Comparison of ENCODE assay signal across 15 mouse cellular contexts in the genomic region with DNA sequence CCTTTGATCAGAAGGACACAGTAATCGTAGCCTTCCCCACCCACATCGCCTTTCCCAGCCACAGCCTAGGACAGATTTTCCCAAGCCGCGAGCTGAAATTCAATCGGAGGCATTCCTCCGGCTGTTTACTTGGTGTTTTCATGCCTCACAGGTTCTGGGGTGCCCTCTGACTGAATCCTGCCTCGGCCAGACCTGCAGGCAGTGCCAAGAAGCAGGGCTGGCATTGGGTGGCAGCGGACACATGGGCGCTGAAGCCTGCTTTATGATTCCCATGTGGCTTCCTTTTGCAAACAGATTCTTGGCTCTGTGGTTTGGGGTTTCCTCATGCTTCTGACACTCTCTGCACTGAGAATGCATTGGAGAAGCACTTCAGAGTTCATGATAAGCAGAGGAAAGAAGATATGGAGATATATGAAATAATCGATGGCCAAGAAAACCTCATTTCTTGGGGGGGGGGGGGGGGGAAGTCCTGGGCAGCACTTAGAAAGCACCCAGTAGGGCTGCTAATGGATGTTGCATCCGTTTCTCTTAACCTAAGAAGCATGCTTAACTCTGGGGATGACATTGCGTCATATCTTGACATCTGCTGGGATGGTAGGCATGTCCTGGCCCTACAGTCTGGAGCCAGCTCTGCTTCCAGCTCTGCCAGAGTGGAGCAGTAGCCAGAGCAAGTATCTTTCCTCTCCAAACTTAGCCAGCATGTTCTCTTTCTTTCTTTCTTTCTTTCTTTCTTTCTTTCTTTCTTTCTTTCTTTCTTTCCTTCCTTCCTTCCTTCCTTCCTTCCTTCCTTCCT.
DNase-seq lines count a peak whose midpoint lies in the region; ATAC-seq and TF ChIP-seq lines count a peak whose summit lies in the region.
"Had no signal": no experiment of that assay in that cellular context is flagged by ENCODE, and none has a peak within 500 bp of the region (broad histone marks: within the 10 kb centered on the region; RNA-seq: fewer than 3 reads in every experiment).

No protein-coding gene starts in this region.

- H3K79me2 ChIP-seq in C2C12 (ENCODE audit: control insufficient read depth, insufficient read depth): no peaks in the 10 kb centered on the region

- no peak overlapping the region for H3K27ac ChIP-seq in intestine, postnatal 0 days (ENCODE audit: low read depth, low read length)
- H3K27ac ChIP-seq: intestine, embryonic 15.5 days; midbrain, embryonic 10.5 days had no signal

- intact Hi-C loops in gastrocnemius, postnatal 14 days (cut with DNase I; ENCODE audit: low total_unique reads): no loop called here
- intact Hi-C loops in heart, postnatal 25 days (cut with DNase I): no loop called here

- peak; percentile 21 to 39 for DNase-seq in cerebellum, postnatal 14 days
- DNase-seq in gastrocnemius, postnatal 14 days: peak; percentile 67
- peak; percentile 37 for DNase-seq in kidney, postnatal 10 days
- no peak for DNase-seq in heart, postnatal 25 days (ENCODE audit: low spot score)
- DNase-seq in cerebellum, adult 8-10 months: no peak
- DNase-seq: adrenal gland, postnatal 25 days; cerebellum, adult 11 months; heart, postnatal 14 days; thymus, postnatal 25 days had no signal

- ATAC-seq in cerebellum, adult (ENCODE audit: insufficient number of reproducible peaks, low FRiP score, low TSS enrichment): no peak
- ATAC-seq in intestine, postnatal 0 days: no peak
- ATAC-seq: CD4-positive, CD25-positive, alpha-beta regulatory T cell, adult 4 months; intestine, embryonic 15.5 days had no signal

- no peaks in the 10 kb centered on the region for H3K9me3 ChIP-seq in intestine, postnatal 0 days (ENCODE audit: control insufficient read depth)
- H3K9me3 ChIP-seq: intestine, embryonic 15.5 days; midbrain, embryonic 10.5 days had no signal

- no peaks in the 10 kb centered on the region for H3K4me1 ChIP-seq in intestine, postnatal 0 days (replicated peaks; ENCODE audit: control insufficient read depth, insufficient read depth, low read length)
- H3K4me1 ChIP-seq: intestine, embryonic 15.5 days; midbrain, embryonic 10.5 days had no signal

- H3K4me3 ChIP-seq in C2C12 (ENCODE audit: insufficient read depth, poor library complexity, severe bottlenecking): no peak overlapping the region
- no peak overlapping the region for H3K4me3 ChIP-seq in intestine, postnatal 0 days (ENCODE audit: low read depth, low read length)
- H3K4me3 ChIP-seq: intestine, embryonic 15.5 days; midbrain, embryonic 10.5 days had no signal

- TF ChIP-seq CTCF in C2C12 (IDR thresholded peaks at IDR 0.05; ENCODE audit: control insufficient read depth, insufficient read depth, insufficient read length): no peak
- no peak for TF ChIP-seq CTCF in intestine, postnatal 0 days (IDR thresholded peaks at IDR 0.05; ENCODE audit: low read depth)

- no peak overlapping the region for H3ac ChIP-seq in C2C12 (ENCODE audit: control insufficient read depth, insufficient read length, low read depth)

- H3K9ac ChIP-seq in intestine, postnatal 0 days (ENCODE audit: low read depth, low read length): no peak overlapping the region
- H3K9ac ChIP-seq: intestine, embryonic 15.5 days had no signal

- WGBS in intestine, postnatal 0 days: 81% methylated on average over 12 of the region's 12 CpGs

- no peaks in the 10 kb centered on the region for H3K36me3 ChIP-seq in C2C12 (ENCODE audit: control insufficient read depth, insufficient read depth)
- H3K36me3 ChIP-seq in intestine, postnatal 0 days (ENCODE audit: control insufficient read depth, insufficient read depth): no peaks in the 10 kb centered on the region
- H3K36me3 ChIP-seq: intestine, embryonic 15.5 days; midbrain, embryonic 10.5 days had no signal

- no peak overlapping the region for H3K4me2 ChIP-seq in intestine, postnatal 0 days (replicated peaks; ENCODE audit: low read depth)
- H3K4me2 ChIP-seq: intestine, embryonic 15.5 days had no signal

- H3K79me3 ChIP-seq in C2C12 (ENCODE audit: low read depth): no peaks in the 10 kb centered on the region

- H3K27me3 ChIP-seq in C2C12 (ENCODE audit: control insufficient read depth, insufficient read depth, insufficient read length): no peaks in the 10 kb centered on the region
- no peaks in the 10 kb centered on the region for H3K27me3 ChIP-seq in intestine, postnatal 0 days (replicated peaks; ENCODE audit: control insufficient read depth, insufficient read depth, low read length)
- H3K27me3 ChIP-seq: intestine, embryonic 15.5 days had no signal

TF ChIP-seq in C2C12, 6 proteins besides CTCF, POLR2A, EP300 and RAD21:
- TF ChIP-seq CEBPB (IDR thresholded peaks at IDR 0.05; ENCODE audit: low read depth) (peak; percentile 89), USF1 (IDR thresholded peaks at IDR 0.05; ENCODE audit: low read depth) (peak; percentile 83), MYOD1 (IDR thresholded peaks at IDR 0.05; ENCODE audit: control insufficient read depth, insufficient read length, low read depth) (no peak), MAX (IDR thresholded peaks at IDR 0.05) (peak; percentile 57), FOSL1 (IDR thresholded peaks at IDR 0.05; ENCODE audit: insufficient read depth, low read length, poor library complexity, severe bottlenecking) (no peak), MYOG (IDR thresholded peaks at IDR 0.05; ENCODE audit: control insufficient read depth, extremely low read depth, insufficient read length) (no peak)

Comparison
In these comparisons a context has a peak if more than half of its experiments do, and no peak if none do; other contexts are left out.
1. DNase-seq: peak in cerebellum, postnatal 14 days (2 of 2), gastrocnemius, postnatal 14 days (single experiment) and kidney, postnatal 10 days (single experiment); none in heart, postnatal 25 days (single experiment) and cerebellum, adult 8-10 months (single experiment).